Mouse (Mus musculus) T-cell, adult 2 months (primary cell): ENCODE data around the gene Ckap4.

Experiments
- DNase-seq: peaks from one replicate; pipeline ENCODE4 v3.0.0; 2022; ENCODE audit warnings: low spot score

Gene Ckap4

DNA sequence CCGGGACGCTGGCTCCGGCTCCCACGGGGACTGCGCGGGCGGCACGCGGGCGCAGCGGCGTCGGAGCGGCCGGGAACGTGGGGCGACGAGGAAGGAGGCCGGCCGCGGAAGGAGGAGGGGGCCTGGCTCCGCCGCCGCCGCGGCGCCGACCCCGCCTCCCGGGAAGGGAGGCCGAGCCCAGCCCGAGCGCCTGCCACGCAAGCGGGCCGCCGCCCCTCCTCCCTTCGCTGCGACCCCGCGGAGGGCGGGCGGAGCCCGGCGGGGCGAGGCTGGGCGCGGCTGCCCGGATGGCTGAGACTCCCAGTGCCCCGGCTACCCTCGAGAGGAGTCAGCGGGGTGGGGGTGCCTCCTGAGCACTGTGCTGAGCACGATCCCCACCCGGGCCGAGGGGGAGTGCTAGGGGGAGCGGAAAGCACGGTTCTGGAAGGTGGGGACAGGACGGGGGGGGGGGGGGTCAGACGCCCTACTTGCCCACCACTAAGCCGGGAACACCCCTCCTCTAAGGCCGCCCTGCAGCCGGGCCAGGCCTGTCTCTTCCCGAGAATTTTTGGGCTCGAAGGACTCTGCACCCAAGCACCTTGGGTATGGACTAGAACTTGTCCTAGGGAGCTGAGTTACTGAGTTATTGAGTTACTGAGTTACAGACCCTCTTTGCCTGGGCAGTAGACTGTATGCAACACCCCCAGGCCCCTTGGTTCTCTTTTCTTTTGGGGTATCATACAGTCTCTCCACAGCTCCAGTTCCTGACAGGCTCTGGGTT is at the start of gene Ckap4:
Gene Ckap4 (minus strand): TSS at position 151 of the 760 bp plus-strand sequence.
- peak; percentile 45 for DNase-seq

DNA sequence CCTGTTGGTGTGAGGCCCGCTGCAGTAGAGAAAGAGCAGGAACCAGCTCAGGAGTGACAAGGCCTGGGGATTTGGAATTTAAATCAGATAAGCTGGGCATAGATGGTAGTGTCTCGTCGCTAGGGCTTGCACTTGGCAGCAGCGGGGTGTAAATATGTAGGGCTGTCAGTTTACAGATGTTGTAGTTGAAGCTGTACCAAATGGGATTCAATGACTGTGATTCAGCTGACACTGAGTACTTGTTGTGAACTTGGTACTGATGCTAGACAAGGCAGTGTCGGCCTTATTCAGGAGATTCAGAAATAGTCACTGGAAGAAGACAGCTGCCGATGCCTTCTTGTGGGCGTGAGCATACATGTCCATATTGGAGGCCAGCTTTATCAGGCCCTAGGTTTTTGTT is 48.4 kb upstream of the Ckap4 start:
- DNase-seq: no peak

DNA sequence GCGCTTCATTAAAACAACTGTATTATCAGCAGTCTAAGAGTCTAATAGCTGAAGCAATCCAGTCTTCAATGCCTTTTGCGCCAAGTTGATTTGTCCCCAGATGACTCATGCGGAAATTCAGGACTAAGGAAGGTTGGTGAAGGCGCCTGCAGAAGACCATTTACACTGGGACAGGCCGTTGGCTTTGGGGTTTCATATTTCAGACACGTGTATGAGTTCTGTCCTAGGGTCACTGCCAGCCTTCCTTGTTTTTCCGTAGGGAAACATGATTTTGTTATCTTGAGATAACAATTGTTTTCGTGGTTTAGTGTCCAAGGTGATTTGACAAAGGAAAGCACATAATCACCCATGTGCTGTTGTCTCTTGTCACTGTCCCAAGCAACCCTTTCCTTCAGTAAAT is 47.3 kb upstream of the Ckap4 start:
- no peak for DNase-seq

DNA sequence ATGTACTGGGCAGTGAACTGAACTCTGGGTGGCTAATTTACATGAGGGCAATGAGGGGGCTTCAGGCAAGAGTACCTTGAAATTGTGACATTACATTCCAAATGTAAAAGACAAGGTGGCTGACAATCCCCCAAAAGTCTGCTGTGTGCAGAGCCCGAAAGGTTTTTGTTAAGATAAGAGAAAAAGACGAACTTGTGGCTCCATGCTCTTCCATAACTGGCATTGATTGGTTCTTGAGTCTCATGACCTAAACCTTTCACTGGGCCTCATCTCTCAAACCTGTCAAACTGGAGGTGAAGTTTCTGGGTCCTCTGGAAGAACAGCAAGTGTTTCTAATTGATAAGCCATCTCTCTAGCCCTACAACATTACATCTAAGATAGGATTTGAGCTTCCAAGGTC is 45.7 kb upstream of the Ckap4 start:
- DNase-seq: no peak

DNA sequence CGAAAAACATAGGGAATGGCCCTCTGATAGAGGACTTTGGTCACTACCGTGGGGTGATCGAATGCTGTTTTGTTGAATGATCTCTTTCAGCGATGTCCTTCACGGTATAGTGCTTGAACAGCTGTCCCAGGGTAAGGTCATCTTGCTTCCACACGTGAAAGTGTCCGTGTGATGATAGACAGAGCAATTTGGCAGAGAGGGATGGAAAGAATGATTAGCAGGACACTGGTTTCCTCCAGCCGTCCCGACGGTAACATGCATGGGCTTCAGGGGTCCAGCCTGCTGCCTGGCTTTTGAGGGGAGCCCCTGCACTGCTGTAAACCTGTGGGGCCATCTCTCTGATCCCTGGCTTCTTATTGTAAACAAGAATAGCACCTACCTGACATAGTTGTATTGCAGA is 44.9 kb upstream of the Ckap4 start:
- DNase-seq: no peak

DNA sequence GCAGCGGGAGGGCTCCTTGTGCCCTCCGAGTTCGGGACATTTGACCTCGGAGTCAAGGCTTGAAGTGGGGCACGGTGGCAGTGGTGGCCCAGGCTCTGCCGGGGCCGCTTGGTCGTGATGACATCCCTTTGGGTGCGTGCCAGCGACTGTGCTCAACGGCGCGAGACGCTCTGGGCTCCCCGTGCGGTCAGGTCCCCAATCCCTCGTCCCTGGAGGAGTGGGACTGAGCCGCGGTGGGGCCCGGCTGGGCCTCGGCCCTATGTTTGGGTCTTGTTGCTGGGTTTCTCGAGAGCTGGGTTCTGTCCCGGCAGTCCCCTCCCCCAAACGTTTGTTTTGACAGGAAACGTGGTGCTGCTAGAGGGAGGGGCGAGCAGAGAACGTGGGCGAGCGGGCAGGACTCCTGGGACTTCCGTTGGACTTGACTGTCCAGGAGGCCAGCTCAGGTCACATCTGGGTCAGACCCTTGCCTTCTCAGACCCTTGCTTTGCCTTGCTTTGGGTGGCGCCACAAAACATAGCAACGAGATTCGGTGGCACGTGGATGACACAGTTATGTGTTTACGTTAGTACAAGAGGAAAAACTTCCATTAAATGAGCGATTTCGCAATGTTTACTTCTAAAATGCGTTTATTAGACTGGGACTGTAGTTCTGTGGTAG is 43.3 kb upstream of the Ckap4 start:
- peak; percentile 90 for DNase-seq

DNA sequence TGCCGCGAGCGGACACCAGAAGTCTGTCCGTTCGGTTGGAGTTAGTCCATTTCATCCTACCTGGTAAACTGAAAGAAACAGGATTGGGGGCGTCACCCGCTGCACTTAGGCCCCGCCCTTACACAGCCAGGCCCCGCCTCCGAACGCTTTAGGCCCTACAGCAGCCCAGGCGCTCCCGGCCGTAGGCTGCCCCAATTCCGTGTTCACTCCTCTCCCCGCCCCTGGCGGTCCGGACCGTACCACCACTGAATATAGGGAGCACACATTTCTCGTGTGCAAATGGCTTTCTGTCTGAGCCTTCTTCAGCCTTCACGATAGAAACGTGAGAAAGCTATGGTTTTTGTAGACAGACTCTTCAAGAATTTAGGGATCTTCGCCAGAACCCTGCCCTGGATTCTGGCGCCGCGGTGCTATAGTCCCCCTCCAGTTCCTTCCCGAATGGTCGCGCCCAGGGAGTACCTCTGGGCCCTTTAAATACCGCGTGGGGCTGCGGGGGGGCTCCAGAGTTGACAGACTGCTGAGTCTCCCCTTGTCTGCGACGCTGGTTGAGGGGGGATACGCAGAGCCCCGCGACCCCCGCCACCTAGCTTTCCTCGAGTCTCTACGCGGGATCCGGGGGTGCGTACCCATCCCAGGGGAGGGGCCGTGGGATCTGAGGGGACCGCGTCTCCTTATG is 42.7 kb upstream of the Ckap4 start, which contains the start of gene Tcp11l2:
Gene Tcp11l2 (plus strand): TSS at position 232 of the 676 bp plus-strand sequence.
- peak; percentile 92 for DNase-seq

DNA sequence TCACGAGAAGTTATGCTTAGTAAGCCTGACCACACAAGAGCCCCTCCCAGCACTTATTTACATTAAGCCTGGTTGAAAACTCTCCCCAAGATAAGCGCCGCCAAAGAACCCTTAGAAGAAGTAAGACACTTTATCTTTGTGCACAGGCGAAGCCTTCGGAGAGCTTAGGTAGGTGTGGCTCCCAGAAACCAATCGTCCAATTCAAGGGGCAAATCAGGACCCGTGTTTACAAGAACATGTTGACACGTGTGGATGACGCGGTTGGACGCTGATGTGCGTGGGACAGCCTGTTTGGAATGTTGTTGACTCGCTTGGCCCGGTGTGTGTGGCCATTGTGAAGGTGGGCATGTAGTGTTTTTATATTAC is 42.1 kb upstream of the Ckap4 start:
- DNase-seq: no peak

DNA sequence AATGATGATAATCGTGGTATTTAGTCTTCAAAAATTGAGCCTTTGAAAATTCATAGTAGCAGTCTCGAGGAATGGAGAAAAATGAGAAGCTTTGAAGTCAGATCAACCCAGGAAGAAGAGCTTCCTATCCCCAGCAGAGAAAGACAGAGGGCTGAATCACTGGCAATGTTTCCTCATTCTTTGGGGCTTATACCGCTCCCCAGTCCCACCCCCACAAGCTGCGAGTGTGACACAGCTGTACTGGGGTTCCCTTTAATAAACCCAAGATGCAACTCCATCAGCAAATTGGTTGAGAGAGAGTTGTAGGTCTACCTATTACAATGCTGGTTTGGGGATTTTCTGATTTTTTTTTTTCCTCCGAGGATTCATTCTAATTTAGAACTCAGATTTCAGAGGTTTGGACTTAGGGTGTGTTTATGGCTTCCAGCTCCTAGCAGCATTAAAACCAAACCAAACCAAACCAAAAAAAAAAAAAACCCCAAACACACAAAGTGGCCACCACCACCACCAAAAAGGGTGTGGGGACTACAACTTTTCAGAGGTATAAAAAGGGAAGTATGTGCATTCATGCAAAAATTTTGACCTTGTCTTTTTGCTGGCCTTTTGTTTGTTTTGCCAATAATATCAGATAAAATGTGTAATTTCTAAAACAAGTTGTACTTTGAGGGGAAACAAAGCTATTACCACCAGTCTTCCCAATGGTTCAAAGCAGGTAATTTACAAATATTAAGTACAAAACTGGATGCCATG is 40.0 kb upstream of the Ckap4 start:
- DNase-seq: no peak

DNA sequence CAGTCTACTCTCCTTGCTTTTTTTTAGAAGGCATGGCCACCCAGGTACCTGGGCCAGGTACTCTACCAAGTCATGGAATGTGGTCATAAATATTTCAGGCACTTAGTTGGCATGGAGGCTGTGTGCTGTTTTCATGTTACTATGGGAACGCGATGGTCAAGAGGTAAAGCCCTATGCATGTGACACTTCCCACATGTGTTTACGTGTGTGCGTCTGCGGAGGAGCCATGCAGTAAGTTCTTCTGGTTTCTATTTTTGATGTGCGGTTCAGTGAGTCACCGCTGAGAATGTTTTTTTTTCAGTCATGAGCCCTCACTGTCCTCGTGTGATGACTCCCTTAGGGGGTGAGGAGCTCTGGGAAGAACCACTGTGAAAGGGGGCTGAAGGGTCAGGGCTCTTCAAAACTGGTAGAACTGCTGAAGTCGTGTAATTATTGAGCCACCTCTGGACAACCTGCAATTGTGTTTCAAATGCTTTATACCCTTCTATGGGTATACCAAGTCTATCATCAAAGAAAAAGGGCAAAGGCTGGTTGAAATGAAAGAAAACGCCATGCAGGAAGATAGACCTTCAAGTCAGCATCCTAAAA is 37.3 kb upstream of the Ckap4 start:
- DNase-seq: peak; percentile 22

DNA sequence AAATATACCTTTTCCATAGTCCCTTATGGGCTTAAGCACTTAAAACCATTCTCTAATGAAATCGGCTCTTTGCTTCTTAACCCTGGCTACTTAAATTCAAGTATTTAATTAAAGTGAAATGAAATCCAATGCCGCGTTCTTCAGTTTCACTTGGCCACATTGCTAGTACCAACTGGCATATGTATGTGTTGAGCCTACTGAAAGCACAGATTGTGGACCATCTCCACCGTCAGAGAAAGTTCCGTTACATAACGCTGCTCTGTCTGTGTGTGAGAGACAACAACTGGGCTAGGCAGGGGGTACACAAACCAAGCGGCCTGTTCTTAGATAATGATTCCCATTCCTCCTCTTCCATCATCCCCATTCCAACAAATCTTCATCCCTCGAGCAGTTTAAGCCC is 30.6 kb upstream of the Ckap4 start:
- DNase-seq: no peak

DNA sequence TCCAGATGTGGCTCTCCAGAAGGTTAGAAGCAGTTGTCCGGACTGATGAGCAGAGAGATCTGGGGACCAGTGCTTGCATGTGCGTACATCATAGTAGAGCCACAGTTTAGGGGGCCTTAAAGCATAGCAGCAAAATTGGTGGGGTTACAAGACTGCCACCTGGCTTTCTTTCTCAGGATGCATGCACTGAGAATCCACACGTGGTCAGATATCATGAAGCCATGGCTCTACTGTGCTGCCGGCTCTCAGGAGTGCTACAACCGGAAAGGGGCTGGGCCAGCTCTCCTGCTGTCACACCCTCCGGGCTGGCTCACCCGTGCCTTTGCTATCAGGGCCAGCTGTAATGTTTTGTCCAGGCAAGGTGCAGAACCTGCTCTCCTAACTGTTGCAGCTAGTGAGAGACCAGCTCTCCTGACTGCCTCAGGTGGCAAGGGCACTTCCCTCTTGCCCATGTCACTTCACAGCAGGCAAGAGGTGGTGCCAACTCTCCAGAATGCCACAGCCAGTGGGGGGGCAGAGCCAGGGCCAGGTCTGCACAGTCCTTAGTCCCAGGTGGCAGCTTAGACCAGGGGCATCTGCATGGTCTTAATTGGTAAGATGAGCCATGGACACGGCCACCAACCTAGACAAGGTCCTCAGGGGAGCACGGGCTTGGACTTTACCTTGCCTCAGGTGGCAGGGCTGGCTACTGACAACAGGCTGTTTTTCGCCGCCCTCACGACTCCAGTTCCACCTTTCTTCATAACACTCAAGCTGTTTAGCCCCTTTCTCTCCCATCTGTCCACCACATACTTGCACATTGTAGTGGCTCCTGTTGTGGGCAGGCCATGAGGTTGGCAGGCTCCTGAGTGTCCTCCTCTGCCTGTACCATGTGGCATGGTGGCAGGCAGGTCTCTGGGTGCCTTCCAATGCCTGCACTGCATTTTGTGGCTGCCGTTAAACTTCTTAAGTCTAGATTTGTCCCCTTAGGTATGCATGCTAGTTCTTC is 29.0 kb upstream of the Ckap4 start:
- DNase-seq: peak; percentile 65

DNA sequence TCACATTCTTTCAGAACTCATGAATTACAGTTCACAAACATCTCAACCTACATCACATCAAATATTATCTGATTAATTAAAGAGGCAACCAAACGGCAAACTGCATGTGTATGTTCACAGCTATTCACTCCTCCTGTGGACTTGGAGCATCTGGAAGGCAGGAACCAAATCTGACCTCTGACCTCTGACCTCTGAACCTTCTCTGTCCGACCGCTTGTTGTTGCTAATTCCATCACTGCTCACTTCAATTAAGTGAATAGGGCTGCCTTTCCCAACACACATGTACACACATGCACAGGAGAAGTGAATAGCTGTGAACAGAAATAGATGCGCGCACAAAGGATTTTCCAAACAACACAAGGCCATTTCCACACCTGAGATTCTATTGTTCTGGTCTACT is 28.3 kb upstream of the Ckap4 start:
- no peak for DNase-seq

DNA sequence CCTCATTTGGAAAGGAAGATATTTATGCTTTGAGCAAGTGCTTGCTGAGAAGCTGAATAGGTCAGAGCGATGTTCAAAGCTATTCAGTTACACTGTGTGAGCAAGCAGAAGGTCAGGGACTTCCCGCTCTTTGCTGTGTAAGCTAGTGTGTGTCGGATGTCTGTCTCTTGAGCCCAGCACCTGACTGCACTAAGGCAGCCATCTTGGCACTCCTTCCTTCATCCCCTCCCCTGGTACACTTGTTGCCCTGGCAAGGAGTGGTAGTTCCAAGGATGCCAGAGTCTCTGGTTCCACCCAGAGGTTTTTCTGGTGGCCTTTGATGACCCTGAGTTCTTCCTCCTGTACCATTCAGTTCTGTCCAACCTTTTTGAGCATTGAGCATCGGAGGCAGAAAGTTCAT is 26.1 kb upstream of the Ckap4 start:
- DNase-seq: no peak

DNA sequence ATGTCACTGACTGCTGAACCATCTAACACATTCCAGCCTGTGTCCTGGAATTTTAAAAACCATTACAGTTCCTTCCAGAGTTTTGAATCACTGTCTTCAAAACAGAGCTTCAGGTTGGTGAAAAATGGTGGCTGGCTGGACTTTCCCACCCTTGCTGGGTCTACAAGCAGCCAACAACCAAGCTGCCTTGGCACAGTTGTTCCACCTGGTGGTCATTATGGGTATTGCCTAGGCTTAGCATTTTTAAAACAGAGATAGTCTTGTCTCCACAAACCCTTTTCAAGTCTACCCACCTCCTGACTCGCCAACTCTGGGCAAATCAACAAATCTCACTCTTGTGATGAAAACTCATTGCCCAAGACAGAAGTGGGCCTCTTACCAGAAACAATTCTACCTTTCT is 24.6 kb upstream of the Ckap4 start:
- no peak for DNase-seq

DNA sequence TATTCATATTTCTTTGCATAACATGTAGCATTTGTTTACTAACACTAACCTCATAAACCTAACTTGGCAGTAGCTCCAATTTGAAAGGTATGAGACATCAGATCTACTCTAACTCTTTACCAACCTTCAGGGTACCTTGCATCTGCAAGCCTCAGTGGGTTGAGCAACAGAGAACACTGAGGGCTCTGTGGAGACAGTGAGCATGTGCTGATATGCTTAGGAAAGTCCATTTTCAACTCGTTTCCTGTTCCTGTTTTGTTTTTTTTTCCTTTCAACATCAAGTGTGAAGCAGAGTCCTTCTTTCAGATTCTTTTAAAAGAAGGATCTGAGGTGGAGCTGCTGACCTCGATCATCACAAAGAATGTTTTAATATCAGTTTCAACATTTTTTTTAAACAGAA is 22.3 kb upstream of the Ckap4 start:
- DNase-seq: no peak

DNA sequence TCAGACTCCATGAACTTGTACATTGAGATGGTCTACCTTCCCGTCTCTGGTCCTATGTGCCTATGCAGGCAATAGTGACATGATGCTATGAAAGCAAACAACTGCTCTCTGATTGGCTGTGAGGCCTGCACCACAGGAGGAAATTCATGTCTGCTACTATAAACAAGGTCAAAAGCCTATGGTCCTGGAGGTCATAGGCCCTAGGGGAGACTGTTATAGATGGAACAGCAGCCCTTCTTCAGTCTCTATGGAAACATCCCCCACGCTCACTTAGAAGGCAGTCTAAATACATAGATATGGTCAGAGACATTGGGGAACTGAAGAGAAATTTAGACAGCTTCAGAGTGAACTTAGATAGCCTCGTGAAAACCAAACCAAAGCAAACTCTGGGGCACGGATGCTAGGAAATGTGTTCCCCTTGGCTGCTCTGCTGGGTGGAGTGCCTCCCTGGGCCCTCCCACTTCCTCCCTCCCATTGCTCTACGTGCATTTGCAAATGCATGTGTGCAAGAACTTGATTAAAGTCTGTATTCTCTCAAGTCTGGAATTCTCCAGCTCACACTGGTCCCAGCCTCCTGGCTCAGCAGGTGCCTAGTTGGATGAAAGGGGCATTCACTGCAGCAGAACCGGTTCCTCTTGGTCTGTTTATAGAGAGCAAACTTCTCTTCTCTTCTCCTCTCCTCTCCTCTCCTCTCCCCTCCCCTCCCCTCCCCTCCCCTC is 20.6 kb upstream of the Ckap4 start:
- DNase-seq: no peak

DNA sequence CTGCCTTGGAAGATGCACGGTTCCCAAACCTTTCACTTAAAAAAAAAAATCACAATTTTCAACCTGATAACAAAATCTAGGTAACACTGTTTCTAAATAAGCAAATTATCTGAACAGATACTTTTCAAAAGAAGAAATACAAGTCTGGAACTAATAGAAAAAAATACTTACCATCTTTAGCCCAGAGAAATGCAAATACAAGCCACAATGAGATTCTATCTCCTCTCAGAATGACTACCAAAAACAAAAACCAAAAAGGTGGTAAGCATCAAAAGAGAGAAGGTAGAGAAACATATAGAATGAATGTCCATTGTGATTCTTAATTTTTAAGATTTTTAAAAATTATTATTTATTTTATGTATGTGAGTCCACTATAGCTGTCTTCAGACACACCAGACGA is 18.6 kb upstream of the Ckap4 start:
- no peak for DNase-seq

DNA sequence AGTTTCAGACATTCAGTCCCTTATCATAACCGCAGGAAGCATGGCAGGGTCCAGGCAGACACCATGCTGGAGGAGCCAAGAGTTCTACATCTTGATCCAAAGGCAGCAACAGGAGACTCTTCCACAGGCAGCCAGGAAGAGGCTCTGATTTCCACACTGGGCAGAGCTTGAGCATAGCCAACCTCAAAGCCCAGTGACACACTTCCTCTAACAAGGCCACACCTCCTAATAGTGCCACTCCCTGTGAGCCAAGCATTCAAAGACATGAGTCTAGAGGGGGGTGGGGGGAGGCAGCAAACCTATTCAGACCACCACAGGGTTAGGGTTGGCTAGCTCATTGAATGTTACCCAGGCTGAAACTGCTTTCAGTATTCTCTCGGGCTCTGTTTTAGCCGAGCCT is 18.0 kb upstream of the Ckap4 start:
- no peak for DNase-seq

DNA sequence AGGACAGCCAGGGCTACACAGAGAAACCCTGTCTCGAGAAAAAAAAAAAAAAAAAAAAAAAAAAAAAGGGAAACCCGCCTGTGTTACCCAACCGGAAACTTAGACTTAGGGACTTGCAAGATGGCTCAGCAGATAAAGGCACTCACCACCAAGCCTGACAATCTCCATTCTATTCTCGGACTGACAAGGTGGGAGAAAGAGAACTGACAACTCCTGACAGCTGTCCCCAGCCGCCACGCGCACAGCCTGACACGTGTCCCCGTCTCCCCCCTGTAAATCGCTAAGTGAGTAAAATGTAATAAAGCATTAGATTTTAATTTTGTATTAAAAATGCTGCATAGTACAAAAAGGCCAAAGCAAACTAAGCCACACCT is 16.0 kb upstream of the Ckap4 start:
- no peak for DNase-seq
